Comparison of ENCODE assay signal across 19 mouse cellular contexts in genomic region chr7:127642254-127642653, GRCm38 (mm10).
"Had no signal": no experiment of that assay in that cellular context is flagged by ENCODE, and none has a peak within 500 bp of the region (broad histone marks: within the 10 kb centered on the region; RNA-seq: fewer than 3 reads in every experiment).

No protein-coding gene starts in this region.

- H3K27ac ChIP-seq: liver, embryonic 15.5 days; lung, embryonic 15.5 days; midbrain, embryonic 10.5 days; midbrain, embryonic 12.5 days; neural tube, embryonic 13.5 days; neural tube, embryonic 15.5 days; stomach, embryonic 15.5 days; stomach, postnatal 0 days had no signal

- H3K4me1 ChIP-seq: liver, embryonic 15.5 days; stomach, embryonic 15.5 days had no signal

- H3K9me3 ChIP-seq: liver, embryonic 15.5 days; lung, embryonic 15.5 days; midbrain, embryonic 10.5 days; midbrain, embryonic 12.5 days; neural tube, embryonic 13.5 days; neural tube, embryonic 15.5 days; stomach, embryonic 15.5 days had no signal

- H3K4me3 ChIP-seq: liver, embryonic 15.5 days; lung, embryonic 15.5 days; midbrain, embryonic 10.5 days; midbrain, embryonic 12.5 days; myocyte; neural tube, embryonic 13.5 days; neural tube, embryonic 15.5 days; stomach, embryonic 15.5 days had no signal

- DNase-seq: liver, postnatal 0 days; lung, adult 2 months; lung, postnatal 4 days; midbrain, embryonic 14.5 days; retina, postnatal 1 day; right cerebral cortex, adult 18-20 months; right cerebral cortex, postnatal 25 days; right cerebral cortex, postnatal 4 days; thymus, adult 2 months; thymus, postnatal 25 days had no signal

- H3K27me3 ChIP-seq: lung, embryonic 15.5 days; neural tube, embryonic 13.5 days; neural tube, embryonic 15.5 days; stomach, embryonic 15.5 days had no signal

- H3K36me3 ChIP-seq: liver, embryonic 15.5 days; lung, embryonic 15.5 days; midbrain, embryonic 10.5 days; midbrain, embryonic 12.5 days; neural tube, embryonic 13.5 days; neural tube, embryonic 15.5 days; stomach, embryonic 15.5 days had no signal

- H3K4me2 ChIP-seq: liver, embryonic 15.5 days; lung, embryonic 15.5 days; midbrain, embryonic 12.5 days; neural tube, embryonic 13.5 days; neural tube, embryonic 15.5 days; stomach, embryonic 15.5 days had no signal

- H3K9ac ChIP-seq: liver, embryonic 15.5 days; liver, postnatal 0 days; lung, embryonic 15.5 days; midbrain, embryonic 12.5 days; neural tube, embryonic 13.5 days; neural tube, embryonic 15.5 days; stomach, embryonic 15.5 days had no signal
